Mouse (Mus musculus) c-Kit-negative CD71-positive TER-119-positive erythroid progenitor cells, embryonic 14.5 days (primary cell): ENCODE data around the gene Pde8b.

Source experiments
- DNase-seq: peaks from one replicate; pipeline ENCODE4 v3.0.0-alpha.2; 2013; ENCODE audit warnings: low read depth, low spot score

Pde8b gene

DNA sequence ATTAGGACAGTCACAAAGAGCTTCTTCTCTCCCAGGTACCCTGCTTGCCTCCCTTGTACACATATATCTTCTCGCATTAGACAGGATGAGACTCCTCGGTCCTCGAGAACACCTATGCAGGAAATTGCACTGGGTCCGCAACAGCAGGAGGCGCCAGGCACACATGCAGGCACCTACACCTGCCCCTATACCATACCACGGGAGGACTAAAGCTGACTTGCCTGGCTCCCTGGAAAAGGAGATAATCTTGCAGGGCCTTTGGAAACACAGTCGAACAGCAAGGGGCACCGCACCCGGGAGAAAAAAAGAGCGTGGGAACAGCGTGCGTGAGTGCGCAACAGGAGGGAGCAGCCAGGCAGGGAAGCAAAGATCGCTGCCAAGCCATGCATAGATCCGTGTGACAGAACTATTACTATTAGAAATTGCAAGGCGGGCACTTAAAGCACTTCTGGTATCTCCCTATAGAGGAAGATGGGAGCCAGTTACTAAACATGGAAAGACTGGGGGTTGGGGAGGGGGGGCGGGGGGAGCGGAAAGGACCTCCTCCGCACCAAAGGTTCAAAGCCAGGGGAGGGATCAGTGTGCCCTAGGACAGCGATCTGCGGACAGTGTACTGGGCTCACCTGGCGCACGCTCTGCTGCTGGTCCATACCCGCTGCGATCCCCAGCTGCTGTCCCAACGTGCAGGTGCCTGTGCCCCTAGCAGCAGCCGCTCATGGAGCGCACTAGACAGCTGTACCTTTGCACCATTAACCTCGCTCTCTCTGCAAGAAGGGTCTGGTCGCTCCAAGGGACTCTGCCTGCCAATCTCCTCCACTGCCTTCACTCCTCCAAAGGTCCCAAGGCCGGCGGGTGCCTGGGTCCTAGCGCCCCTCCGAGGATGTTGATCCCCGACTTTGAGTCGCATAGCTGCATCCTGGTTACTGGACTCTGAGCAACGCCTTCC is at the start of gene Pde8b:
TSS of gene Pde8b (minus strand) at position 826 of the 946 bp plus-strand sequence.
- no peak for DNase-seq

DNA sequence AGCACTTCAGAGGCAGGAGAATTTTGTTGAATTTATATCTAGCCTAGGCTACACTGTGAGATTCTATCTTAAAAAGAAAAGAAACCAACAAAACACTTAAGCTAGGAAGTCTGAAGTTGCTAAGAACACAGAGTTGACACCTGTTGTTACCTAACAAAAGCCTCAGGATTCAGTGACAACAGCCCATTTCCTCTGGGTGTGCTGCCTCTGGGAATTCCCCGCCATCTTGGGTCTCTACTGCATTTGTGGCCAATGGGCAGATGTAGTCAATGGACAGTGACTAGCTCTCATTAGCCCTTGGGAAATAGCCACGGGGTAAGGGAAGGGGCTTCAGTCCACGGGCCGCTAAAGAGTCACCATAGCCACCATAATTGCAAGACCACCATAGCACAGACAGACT is 41.8 kb upstream of the Pde8b start:
- no peak for DNase-seq

DNA sequence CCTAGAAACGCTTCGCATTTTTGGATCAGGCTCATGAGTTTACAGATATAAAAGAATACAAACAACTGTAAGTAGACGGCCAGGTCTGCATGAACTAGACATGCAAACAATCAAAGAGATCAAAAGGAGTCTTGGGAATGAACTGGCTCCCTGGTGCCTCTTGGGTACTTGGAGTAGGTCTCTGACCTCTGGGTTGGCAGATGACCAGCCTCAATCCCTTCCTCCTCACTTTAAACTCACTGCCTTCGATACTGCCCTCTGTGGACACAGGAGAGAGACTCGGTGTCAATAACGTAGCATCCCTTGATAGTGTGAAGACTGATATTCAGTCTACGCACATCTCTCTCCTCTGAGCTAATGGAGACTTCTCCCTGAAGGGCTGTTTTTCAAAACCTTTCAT is 37.9 kb upstream of the Pde8b start:
- DNase-seq = no peak

DNA sequence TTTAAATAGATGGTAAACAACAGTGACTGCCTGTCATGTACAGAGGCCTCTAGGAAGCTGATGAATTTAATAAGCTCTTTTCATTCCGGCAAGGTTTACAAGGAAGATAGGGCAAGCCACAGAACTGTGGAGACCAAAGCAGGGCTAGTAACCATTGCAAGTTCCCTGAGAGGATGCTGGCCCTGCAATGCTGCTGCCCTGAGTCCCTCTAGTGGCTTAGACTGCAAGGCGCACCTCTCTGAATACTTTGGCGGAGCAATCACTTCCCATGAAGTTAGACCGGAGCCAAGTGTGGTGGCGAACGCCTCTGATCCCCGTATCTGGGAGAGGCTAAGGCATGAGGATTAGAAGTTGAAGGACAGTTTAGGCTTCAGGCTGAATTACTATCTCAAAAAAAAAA is 36.9 kb upstream of the Pde8b start:
- no peak for DNase-seq

DNA sequence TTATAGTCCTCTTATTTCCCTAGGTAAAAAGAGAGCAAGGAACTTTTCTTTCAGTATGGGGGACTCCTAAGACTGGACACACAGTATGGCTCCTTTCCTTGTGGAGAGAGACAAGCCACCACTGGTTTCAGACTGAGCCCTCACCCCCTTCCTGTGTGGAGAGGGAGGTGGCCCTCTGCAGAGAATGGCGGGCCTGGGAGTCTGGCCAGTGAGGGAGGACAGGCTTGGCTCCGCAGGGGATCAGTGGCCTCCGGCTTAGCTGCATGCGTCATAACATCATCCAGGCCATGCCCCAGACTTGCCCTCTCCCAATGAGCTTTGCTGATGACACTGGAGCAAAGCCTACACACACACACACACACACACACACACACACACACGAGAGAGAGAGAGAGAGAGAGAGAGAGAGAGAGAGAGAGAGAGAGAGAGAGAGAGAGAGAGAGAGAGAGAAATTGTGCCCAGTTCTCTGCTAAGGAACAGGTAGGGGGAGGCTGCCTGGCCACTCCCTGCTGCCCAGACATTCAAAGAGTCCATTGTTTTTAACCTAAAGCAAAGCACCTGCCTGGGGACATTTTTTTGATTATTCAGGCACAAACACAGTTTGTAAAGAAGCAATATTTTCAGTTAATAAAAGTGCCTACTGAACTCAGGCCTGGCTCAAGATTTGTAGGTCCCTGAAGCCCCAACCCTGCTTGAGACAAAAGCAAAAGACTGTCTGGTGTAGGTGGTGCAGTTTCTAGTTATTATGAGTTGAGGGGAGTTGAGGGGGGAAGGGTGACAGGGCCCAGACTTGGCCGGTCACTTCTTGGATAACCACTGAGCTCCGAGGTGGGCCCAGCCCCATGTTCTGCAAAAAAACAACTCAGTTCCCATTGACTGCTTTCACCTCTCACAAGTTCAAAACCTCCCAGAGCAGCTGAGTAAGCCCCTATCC is 31.9 kb upstream of the Pde8b start:
- no peak for DNase-seq

DNA sequence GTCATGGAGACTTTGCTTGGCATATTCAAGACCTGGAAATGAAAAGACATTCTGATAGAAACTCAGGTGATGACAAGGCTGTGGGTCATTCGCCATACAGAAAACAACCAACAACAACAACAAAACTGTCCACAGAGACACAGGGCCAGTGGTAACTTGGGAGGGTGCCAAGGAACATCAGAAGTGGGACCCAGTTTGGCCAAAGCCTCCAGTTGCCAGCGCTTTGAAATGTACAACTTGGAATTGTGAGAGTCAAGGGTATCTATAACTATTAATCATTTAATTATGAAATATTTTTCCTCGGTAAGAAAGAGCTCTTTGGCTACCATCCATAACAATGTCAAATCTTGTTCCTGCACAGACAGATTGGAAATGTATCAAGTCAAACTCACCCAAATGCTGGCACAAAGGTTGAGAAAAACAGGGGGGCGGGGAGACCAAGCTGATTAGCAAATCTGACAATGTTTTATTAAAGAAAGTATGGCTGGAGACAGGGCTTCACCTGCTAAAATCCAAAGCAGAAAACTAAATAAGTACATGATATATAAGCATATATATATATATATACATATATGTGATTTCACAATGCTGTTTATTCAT is 28.4 kb upstream of the Pde8b start:
- DNase-seq = no peak

DNA sequence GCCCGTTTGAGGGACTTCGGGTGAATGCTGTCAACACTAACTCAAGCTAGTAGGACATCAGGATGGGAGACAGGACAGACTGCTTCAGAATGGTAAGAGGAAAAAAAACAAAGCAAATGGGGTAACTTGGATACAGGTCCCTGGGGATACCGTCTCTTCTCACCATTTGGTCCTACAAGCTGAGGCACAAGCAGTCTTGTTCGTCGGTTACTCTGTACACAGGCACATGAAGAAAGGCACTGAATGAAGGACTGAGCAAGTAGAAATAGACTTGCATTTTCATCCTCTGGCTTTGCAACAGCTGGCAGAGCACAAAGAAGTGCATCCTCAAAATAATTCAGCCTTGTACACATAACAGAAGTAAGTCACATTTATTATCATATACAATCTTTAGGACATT is 14.6 kb upstream of the Pde8b start:
- DNase-seq = no peak

DNA sequence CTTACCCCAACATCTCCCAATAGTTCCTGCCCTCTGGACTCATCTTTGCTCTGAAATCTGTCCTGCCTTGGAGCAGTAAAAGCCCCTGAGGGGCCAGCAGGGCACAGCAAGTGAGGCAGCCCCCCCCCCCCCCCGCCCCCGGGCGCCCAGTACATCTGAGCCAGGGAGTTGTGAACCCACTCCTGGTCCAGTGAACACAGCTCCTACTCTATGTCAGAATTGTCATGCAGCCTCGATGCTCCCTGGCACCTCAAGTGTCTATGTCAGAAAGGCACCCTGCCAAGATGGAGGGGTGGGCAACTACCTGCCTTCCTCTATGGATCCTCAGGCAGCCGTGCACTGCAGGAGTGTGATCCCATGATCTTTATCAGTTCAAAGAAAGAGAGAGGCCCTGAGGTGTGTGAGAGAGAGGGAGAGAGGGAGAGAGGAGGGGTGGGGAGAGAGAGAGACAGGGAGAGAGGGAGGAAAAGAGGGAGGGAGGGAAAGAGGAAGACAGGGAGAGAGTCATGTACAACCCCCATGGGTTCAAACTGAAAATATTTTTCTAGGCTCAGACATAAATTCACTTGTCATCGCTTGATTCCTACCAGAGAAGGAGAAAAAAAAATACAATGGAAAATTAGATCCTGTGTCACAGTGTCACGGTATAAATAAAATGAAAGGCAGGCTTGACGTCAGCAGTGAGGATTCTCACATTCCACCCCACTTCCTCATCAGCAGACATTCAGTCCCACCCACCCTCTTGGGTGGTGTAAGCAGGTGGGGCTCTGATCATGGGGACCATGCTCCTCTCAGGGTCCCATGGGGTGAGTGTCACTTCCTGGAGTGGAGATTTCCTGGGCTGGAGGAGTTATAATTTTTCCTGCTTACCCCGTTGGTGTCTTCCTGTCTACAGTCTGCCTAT is 11.0 kb upstream of the Pde8b start:
- no peak for DNase-seq

DNA sequence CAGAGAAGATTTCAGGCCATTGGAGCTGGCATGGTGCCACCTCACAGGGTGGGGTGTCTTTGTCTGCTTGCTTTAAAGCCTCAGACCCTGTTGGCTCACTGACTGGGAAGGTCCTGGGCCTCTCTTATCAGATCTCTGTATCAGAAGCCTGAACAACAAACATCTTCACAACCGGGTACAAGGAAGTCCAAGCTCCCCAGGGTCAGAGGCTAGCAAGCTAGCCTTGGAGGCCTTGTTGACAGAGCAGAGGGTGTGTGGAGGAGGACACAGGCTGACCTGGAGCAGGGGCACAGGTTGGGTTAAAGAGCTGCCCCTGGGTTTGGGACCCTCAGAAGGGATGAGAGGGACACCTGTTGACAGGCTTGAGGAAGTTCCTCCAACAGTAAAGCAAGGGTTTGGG is 10.3 kb upstream of the Pde8b start:
- DNase-seq = no peak

DNA sequence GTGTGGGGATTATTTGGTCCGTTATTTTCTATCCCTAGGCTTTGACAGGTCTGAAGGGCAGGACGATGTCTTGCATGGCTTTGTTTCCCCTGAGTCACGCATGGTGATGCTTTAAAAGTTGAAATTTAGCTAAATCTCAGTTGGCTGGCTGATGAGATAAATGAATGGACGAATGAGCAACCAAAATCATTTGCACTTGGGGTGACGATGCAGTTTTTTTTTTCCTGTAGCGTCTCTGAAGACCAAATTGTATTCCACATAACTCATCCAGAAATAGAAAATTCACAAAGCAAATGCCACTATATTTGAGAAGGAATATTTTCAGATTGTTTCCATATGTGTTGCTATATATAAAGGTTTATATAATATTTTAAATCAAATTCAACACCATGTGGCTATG is 6.9 kb upstream of the Pde8b start:
- DNase-seq = no peak

DNA sequence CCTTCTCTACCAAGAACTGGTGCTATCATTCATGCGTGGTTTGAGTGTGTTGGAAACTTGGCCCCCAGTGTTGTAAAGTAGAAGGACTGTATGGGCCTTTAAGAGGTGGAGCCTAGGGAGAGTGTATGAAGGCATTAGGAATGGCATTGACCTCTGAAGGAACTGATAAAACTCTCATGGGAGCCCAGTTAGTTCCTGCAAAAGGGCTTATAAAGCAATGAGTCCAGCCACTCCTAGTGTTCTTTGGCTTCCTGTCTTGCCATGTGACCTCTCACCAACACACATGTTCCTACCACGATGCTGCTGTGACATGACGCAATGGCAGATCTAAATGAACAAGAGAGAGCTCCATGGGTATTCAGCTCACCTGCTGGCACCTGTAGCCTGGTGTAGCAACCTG is 4.9 kb upstream of the Pde8b start:
- DNase-seq = no peak

DNA sequence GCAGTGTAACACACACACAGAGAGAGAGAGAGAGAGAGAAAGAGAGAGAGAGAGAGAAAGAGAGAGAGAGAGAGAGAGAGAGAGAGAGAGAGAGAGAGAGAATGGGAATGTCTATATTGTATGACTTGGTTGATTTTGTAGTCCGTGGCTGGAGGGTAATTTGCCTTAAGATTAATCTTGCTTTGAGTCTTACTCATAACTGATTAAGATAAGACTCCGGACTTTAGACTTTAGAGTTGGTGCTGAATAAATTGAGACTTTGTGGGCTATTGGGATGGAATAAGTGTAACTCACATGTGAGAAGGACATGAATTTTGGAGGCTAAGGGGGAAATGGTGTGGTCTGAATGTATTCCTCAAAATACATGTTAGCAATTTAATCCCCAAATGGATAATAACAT is 7.1 kb downstream of the Pde8b start:
- no peak for DNase-seq

DNA sequence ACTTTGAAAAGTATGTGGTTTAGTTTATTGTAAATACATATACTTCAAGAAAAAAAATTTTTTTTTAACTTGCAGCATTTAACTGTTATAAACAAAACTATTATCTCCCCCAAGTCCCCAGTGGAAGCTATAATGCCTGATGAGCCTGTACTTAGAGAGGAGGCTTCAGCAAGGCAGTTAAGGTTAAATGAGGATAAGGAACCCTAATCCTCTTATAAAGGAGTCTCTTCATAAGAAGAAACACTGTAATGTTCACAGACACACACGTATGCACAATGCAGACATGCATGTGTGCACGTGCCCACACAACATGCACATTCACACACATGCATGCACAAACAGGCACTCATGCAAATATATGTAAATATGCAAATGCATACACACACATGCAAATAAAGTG is 12.6 kb downstream of the Pde8b start:
- DNase-seq = no peak

DNA sequence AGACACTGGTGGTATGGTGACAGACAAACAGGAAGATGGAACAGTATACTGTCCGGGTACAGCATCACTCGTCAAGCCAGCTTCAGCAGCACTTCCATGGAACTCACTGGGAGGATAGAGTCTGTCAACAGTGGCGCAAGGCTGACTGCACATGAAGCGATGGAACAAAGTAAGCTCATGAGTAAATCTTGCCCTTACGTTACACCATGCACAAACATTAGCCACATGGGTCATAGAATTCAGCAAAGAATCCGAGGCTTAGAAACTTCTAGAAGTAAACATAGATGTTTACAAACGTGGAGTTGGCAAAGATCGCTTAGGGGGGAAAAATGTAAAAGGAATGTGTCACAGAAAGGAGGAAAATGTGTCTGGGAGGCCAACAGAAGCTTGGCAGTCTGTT is 14.9 kb downstream of the Pde8b start:
- DNase-seq = no peak

DNA sequence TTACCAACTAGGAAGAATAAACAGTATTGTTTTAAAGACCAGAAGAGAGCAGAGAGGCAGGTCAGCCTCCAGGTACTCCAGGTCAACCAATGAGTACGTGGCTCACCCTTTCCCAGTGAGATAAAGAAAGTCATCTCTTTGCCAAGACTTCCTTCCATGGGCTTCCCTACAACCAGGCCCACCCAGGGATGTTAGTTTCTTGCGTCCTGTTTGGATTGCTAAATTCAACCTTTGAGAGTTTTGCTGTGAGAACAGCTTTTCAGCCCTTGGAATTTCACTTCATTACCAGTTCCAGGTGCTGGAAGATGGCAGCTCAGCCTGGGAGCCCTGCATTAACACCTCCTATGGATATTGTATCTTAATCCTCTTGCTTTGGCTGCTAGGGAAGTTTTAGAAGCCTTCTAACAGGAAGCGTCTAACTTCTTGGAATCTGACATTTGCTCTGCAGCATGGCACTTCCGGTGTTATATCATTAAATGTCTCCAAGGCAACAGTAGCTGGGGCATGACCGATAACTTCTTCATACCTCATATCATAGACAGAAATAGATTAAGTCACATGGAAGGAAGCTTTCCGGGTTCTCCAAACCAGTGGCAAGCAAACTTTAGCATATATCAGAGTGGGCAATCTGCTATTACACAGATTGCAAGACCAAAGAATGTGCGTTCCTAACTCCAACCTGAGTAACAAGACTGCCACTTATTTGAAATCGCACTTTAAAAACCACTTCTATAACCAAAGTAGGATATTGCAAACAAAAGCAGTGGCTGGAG is 18.6 kb downstream of the Pde8b start:
- no peak for DNase-seq

DNA sequence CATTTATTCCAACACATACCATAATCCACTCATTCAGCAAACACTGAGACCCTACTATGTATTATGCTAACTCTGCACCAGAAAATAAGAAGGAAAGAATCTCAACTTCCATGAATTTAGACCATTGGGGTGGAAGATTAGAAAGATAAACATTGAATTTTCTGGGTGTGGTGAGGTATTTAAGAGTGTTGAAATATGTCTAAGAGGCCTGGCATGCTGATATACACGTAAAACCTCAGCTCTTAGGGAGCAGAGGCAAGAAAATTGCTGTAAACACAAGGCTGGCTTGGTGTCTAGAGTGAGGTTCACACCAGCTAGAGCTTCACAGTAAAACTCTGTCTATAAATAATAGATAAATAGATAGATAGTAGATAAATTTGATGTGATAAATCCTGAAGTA is 19.8 kb downstream of the Pde8b start:
- DNase-seq = no peak

DNA sequence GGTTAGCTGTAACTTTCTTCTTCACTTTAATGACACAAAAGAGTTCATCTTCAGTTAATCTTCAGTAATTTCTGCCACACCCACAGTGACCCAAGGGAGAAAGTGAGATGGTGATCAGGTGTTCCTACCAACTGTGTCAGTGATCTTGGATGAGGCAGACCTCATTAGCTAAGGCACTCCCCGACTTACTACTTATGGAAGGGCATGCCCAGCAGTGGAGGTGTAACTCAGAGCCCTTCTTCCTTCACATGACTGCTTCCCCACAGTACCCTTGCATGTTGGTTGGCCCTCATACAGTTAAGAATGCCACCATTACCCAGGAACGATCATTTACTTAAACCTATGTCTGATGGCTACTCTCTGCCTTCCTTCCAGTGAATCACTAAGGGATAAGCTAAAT is 25.6 kb downstream of the Pde8b start:
- no peak for DNase-seq

DNA sequence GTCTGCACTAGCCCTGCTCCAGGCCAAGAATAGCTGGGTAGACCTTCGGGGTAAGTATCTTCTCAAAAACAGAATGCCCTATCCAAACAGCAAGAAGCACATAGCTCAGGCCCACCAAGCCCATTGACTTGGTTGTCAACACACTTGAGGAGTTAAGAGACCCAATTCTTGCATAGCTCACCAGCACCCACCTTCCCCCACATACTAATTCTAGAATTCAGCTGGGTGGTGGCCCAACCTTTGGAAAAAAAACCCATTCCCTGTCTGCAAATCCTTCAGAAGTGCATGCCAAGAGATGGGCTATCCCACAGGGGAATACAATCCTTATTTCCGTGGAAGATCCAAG is 26.7 kb downstream of the Pde8b start:
- DNase-seq = no peak

DNA sequence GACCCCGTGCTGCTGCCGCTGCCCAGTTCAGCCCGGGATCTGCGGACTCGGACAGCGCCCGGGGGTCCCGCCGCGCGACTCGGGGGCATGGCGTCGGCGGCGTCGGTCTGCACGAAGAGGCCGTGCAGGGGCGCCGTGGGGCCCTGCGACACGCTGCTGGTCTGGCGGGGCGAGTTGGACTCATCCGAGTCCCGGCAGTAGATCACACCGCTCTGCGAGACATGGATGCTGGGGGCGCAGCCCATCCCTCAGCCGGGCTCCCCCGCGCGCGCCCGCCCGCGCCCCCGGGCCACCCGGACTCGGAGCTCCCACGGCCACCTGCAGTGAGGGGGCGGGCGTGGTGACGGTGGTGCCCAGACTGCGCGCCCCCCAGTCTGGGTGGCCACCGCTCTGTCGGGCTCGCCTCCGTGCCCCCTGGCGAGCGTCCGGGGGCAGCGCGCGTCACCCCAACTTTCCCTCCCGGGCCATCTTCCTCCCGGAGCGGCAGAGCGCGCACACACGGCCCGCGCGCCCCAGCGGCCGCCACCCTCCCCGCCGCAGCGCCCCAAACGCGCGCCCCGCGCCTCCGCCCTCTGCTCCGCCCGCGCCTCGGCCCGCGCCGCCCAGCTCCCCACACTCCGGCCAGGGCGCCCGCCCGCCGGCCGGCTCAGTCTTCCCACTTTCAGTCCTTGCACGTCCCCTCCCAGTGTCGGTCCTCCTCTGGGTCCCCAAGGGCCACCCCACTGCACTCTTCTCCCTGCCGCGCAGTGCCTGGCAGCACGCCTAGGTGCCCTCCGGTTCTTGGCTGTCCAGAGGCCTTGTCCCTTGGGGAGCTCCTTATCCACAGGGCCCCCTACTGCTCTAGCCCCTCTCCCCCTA is 27.3 kb downstream of the Pde8b start:
- DNase-seq = no peak
